Mouse (Mus musculus) lung, embryonic 14.5 days (tissue): ENCODE results near the gene Tas2r131. TPM values are rescaled to one million over a fixed set of nuclear protein-coding genes. Genes with fewer than 3 reads are reported as not detected.
"Not testable (repeated sequence)": the region's sequence is repeated elsewhere in the genome, so short reads cannot be mapped to it uniquely, and the experiment has no call there.

Experiments
- ATAC-seq: fragments of 200-750 bp; cut with Nextera tagmentation; 2 replicates; pipeline ENCODE4 v1.8.0; 2017; ENCODE audit warnings: mild to moderate bottlenecking, moderate TSS enrichment, moderate library complexity; ENCODE audit not compliant: insufficient read depth
- DNase-seq: peaks from one replicate; pipeline ENCODE4 v3.0.0-alpha.2; 2015
- H3K27ac ChIP-seq: fragments of 300-500 bp; sonication (generic); 2 replicates; pipeline ENCODE4 v1.5.1; 2014; ENCODE audit warnings: low read depth, mild to moderate bottlenecking, moderate library complexity
- H3K27me3 ChIP-seq: fragments of 300-500 bp; sonication (generic); 2 replicates; pipeline ENCODE4 v1.6.1; 2014; ENCODE audit warnings: low read length, control low read depth; ENCODE audit not compliant: insufficient read depth
- H3K36me3 ChIP-seq: fragments of 300-500 bp; sonication (generic); 2 replicates; pipeline ENCODE4 v1.6.1; 2014; ENCODE audit warnings: control low read depth; ENCODE audit not compliant: insufficient read depth
- H3K4me1 ChIP-seq: fragments of 300-500 bp; sonication (generic); 2 replicates; pipeline ENCODE4 v1.6.1; 2014; ENCODE audit warnings: antibody characterized with exemption, control low read depth; ENCODE audit not compliant: insufficient read depth
- H3K4me2 ChIP-seq: fragments of 300-500 bp; sonication (generic); 2 replicates; pipeline ENCODE4 v1.6.1; 2014; ENCODE audit warnings: mild to moderate bottlenecking
- H3K4me3 ChIP-seq: fragments of 300-500 bp; sonication (generic); 2 replicates; pipeline ENCODE4 v1.5.1; 2014; ENCODE audit warnings: low read depth, low read length
- H3K9ac ChIP-seq: fragments of 300-500 bp; sonication (generic); 2 replicates; pipeline ENCODE4 v1.6.1; 2014
- H3K9me3 ChIP-seq: fragments of 300-500 bp; sonication (generic); 2 replicates; pipeline ENCODE4 v1.6.1; 2016; ENCODE audit warnings: low read depth, low read length, control low read depth
- CTCF ChIP-seq: IDR thresholded peaks from 2 replicates; pipeline ENCODE4 v1.5.1; 2016; ENCODE audit warnings: antibody characterized with exemption, low read depth
- WGBS: fragments of 180-500 bp; shearing (Covaris S2); extraction: QIAGEN DNeasy Blood & Tissue Kit; methylation state at CpG from one replicate; pipeline ENCODE4 v1.1.7; 2014; 5-methylcytosine and 5-hydroxymethylcytosine counted together
- polyA plus RNA-seq: library from polyadenylated mRNA; unstranded; fragments of >200 nt; fragmentation: Nextera tagmentation; extraction: Ambion mirVana; gene quantifications from 2 replicates; pipeline ENCODE4 v1.2.1, GENCODE M21; 2014

Gene Tas2r131
- polyA plus RNA-seq, result not detected in 2 replicates

DNA sequence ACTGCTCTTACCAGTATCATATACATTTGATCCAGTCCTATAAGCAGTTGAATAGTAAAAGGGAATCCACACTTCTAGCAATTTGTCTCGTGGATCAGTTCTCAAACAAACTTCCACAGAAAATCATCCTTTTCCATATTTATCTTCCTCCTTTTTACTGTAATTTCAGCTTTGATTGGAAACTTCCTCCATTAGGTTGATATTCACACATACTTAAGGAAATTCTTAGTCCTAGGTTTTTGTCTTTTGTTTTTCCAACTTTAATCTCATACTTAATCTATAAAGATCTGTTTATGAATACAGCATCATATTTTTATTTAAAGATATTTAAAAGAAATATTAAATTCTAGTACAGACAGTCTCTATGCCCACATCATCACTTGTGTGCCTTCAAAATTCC, at the start of gene Tas2r131:
Tas2r131 (minus strand) TSS at position 101 of the 400 bp plus-strand sequence.
- Histone ChIP-seq H3K27ac (no peak within 1 kb of the TSS), H3K4me3 (no peak within 1 kb of the TSS), H3K27me3 (no peaks in the 10 kb centered on the region), H3K36me3 (no peaks in the 10 kb centered on the region), H3K9ac (no peak within 1 kb of the TSS), H3K9me3 (no peaks in the 10 kb centered on the region), H3K4me1 (no peaks in the 10 kb centered on the region), H3K4me2 (no peak within 1 kb of the TSS)
- 56% methylated on average over 1 of the region's 1 CpGs for WGBS
- ATAC-seq (no peak), DNase-seq (no peak)
- no peak for TF ChIP-seq CTCF

DNA sequence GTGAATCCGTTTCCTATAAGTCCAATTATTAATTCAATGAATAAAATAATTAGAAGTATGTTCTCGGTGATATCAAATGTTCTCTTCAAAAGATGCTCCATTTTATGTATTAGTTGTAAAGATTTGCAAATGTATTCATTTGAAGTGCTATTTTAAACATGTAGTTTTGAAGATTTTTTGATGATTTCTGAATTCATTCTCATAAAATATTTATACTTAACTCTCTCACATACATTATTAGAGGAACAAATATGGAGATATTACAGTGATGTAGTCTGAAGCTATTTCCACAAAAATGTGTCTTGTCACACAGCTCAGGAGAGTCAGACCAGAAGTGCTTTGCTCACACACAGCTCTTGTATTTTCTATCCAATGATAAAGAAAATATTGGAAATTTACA, 23.1 kb upstream of the Tas2r131 start, which contains the start of gene Tas2r109:
Tas2r109 (minus strand) TSS at position 101 of the 400 bp plus-strand sequence.
- H3K9me3 ChIP-seq, result no peaks in the 10 kb centered on the region
- ATAC-seq, result no peak
- no peak within 1 kb of the TSS for H3K9ac ChIP-seq
- H3K27me3 ChIP-seq, result no peaks in the 10 kb centered on the region
- DNase-seq, result no peak
- H3K4me3 ChIP-seq, result no peak within 1 kb of the TSS
- H3K36me3 ChIP-seq, result no peaks in the 10 kb centered on the region
- no peak for TF ChIP-seq CTCF
- H3K4me2 ChIP-seq, result no peak within 1 kb of the TSS
- no peaks in the 10 kb centered on the region for H3K4me1 ChIP-seq
- 80% methylated on average over 2 of the region's 2 CpGs for WGBS
- no peak within 1 kb of the TSS for H3K27ac ChIP-seq

GRCm38 (mm10) chr6:132950802-132951201, 6.9 kb downstream of the Tas2r131 start, which contains the start of gene Tas2r129:
Gene Tas2r129, plus strand, starts transcription at chr6:132951102.
- 80% methylated on average over 2 of the region's 2 CpGs for WGBS
- Histone ChIP-seq H3K9me3 (no peaks in the 10 kb centered on the region), H3K36me3 (no peaks in the 10 kb centered on the region), H3K27me3 (no peaks in the 10 kb centered on the region), H3K27ac (no peak within 1 kb of the TSS), H3K4me3 (no peak within 1 kb of the TSS), H3K4me2 (no peak within 1 kb of the TSS), H3K4me1 (no peaks in the 10 kb centered on the region), H3K9ac (no peak within 1 kb of the TSS)
- TF ChIP-seq CTCF, result no peak
- DNase-seq, result no peak
- ATAC-seq, result no peak

- H3K4me3 ChIP-seq, H3K4me1 ChIP-seq, H3K9ac ChIP-seq, H3K4me2 ChIP-seq, ATAC-seq, H3K27ac ChIP-seq, H3K9me3 ChIP-seq, DNase-seq, H3K27me3 ChIP-seq, H3K36me3 ChIP-seq: not testable (repeated sequence)
These were observed 16.3 kb downstream of the Tas2r131 start for GRCm38 (mm10) chr6:132941376-132941775.

GRCm38 (mm10) chr6:132909351-132909750, 48.4 kb downstream of the Tas2r131 start, which contains the start of gene Tas2r125:
Gene Tas2r125, plus strand, starts transcription at chr6:132909651.
- Histone ChIP-seq H3K36me3 (no peaks in the 10 kb centered on the region), H3K4me2 (no peak within 1 kb of the TSS), H3K9me3 (no peaks in the 10 kb centered on the region), H3K4me1 (no peaks in the 10 kb centered on the region), H3K4me3 (no peak within 1 kb of the TSS), H3K27me3 (no peaks in the 10 kb centered on the region), H3K9ac (no peak within 1 kb of the TSS), H3K27ac (no peak within 1 kb of the TSS)
- WGBS, result 83% methylated on average over 3 of the region's 3 CpGs
- ATAC-seq, result no peak
- DNase-seq, result no peak
- no peak for TF ChIP-seq CTCF

Other genes starting within 250 kb of the Tas2r131 start
- gene Tas2r122, start 246.0 kb downstream of the Tas2r131 start, polyA plus RNA-seq, result not detected in 2 replicates
- gene Tas2r115, start 219.9 kb downstream of the Tas2r131 start, polyA plus RNA-seq, result not detected in 2 replicates
- not detected in 2 replicates for gene Tas2r124, start 203.2 kb downstream of the Tas2r131 start, polyA plus RNA-seq
- gene Tas2r102, start 195.8 kb downstream of the Tas2r131 start, polyA plus RNA-seq, result not detected in 2 replicates
- gene Tas2r136, start 179.8 kb downstream of the Tas2r131 start, polyA plus RNA-seq, result not detected in 2 replicates
- gene Tas2r117, start 155.1 kb downstream of the Tas2r131 start, polyA plus RNA-seq, result not detected in 2 replicates
- gene Tas2r123, start 110.8 kb downstream of the Tas2r131 start, polyA plus RNA-seq, result not detected in 2 replicates
- gene Tas2r116, start 102.5 kb downstream of the Tas2r131 start, polyA plus RNA-seq, result not detected in 2 replicates
- not detected in 2 replicates for gene Tas2r110, start 89.9 kb downstream of the Tas2r131 start, polyA plus RNA-seq
- gene Tas2r113, start 64.9 kb downstream of the Tas2r131 start, polyA plus RNA-seq, result not detected in 2 replicates
- not detected in 2 replicates for gene Tas2r125, start 48.3 kb downstream of the Tas2r131 start, polyA plus RNA-seq
- not detected in 2 replicates for gene Tas2r129, start 6.8 kb downstream of the Tas2r131 start, polyA plus RNA-seq
- gene Tas2r109, start 23.0 kb upstream of the Tas2r131 start, polyA plus RNA-seq, result not detected in 2 replicates
- gene Tas2r103, start 79.2 kb upstream of the Tas2r131 start, polyA plus RNA-seq, result not detected in 2 replicates
- gene Tas2r140, start 97.9 kb upstream of the Tas2r131 start, polyA plus RNA-seq, result not detected in 2 replicates
- 57.7 and 61.4 TPM in 2 replicates for gene Smim10l1, start 147.0 kb upstream of the Tas2r131 start, polyA plus RNA-seq